Mouse (Mus musculus) hindlimb bud, embryonic 11.5 days (tissue): ENCODE results near the gene Rlbp1.

ENCODE experiments used
- DNase-seq: peaks from one replicate; pipeline ENCODE4 v3.0.0-alpha.2; 2012; ENCODE audit warnings: low read depth, low spot score; ENCODE audit errors: extremely low spot score

Rlbp1 gene

GRCm38 (mm10) chr7:79386422-79387133 lies at the start of gene Rlbp1:
Gene Rlbp1 (minus strand): TSS chr7:79387048.
- DNase-seq: no peak

- no peak for DNase-seq
Observed at GRCm38 (mm10) chr7:79428243-79428642, 41.4 kb upstream of the Rlbp1 start.

GRCm38 (mm10) chr7:79425804-79426203 lies 39.0 kb upstream of the Rlbp1 start:
- no peak for DNase-seq

GRCm38 (mm10) chr7:79422876-79423275 lies 36.0 kb upstream of the Rlbp1 start:
- no peak for DNase-seq

- DNase-seq: no peak
Observed at GRCm38 (mm10) chr7:79419950-79420349, 33.1 kb upstream of the Rlbp1 start.

- DNase-seq: no peak
Observed at GRCm38 (mm10) chr7:79414449-79415375, 27.9 kb upstream of the Rlbp1 start.

GRCm38 (mm10) chr7:79400296-79400695 lies 13.4 kb upstream of the Rlbp1 start:
- no peak for DNase-seq

- DNase-seq: no peak
Observed at GRCm38 (mm10) chr7:79398971-79399370, 12.1 kb upstream of the Rlbp1 start.

- DNase-seq: no peak
Observed at GRCm38 (mm10) chr7:79398426-79398825, 11.6 kb upstream of the Rlbp1 start.

GRCm38 (mm10) chr7:79397446-79397963 lies 10.7 kb upstream of the Rlbp1 start:
- no peak for DNase-seq

- no peak for DNase-seq
Observed at GRCm38 (mm10) chr7:79395186-79395585, 8.3 kb upstream of the Rlbp1 start.

GRCm38 (mm10) chr7:79394666-79395065 lies 7.8 kb upstream of the Rlbp1 start:
- no peak for DNase-seq

GRCm38 (mm10) chr7:79393924-79394323 lies 7.1 kb upstream of the Rlbp1 start:
- no peak for DNase-seq

GRCm38 (mm10) chr7:79392860-79393513 lies 6.1 kb upstream of the Rlbp1 start:
- no peak for DNase-seq

- peak; percentile 91 for DNase-seq
Observed at GRCm38 (mm10) chr7:79391883-79392649, 5.2 kb upstream of the Rlbp1 start, which contains the start of gene Fanci. Gene Fanci (plus strand): TSS chr7:79391929.

GRCm38 (mm10) chr7:79391471-79391870 lies 4.6 kb upstream of the Rlbp1 start:
- DNase-seq: no peak

GRCm38 (mm10) chr7:79390141-79390708 lies 3.4 kb upstream of the Rlbp1 start:
- DNase-seq: no peak

- DNase-seq: no peak
Observed at GRCm38 (mm10) chr7:79388671-79389206, 1.9 kb upstream of the Rlbp1 start.

GRCm38 (mm10) chr7:79387991-79388390 lies 1.1 kb upstream of the Rlbp1 start:
- DNase-seq: no peak

- DNase-seq: no peak
Observed at GRCm38 (mm10) chr7:79387140-79387539, 292 bp upstream of the Rlbp1 start.
